Mouse (Mus musculus) spleen, embryonic (tissue): ENCODE results near the gene Mrgprb1.
"Not testable (repeated sequence)": the region's sequence is repeated elsewhere in the genome, so short reads cannot be mapped to it uniquely, and the experiment has no call there.

Experiments
- CTCF ChIA-PET: fragments of 350-600 bp; sonication (Branson Sonifier 250); formaldehyde crosslinking; loops from one replicate; lab custom pipeline; 2022; lab: Charles Lee

Mrgprb1 gene

DNA sequence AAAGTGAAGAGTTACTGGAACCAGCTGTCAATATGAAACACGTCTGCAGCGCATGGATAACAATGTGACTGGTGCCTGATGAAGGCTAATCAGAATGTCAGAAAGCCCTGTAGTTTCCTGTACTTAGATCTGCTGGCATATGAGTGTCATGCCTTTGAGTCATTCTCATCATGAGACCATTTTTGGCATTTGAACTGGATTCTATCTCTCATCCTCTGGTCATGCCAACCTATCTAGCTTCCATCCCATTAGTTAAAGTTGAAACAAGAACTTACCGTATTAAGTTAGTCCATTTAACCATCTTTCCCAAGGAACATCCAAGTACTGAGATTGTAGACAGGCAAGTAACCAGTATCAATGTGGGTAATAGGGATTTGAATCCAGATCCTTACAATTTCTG is at the start of gene Mrgprb1:
Gene Mrgprb1, minus strand, starts transcription at position 101 of the 400 bp plus-strand sequence.
- CTCF ChIA-PET: no interaction called here

DNA sequence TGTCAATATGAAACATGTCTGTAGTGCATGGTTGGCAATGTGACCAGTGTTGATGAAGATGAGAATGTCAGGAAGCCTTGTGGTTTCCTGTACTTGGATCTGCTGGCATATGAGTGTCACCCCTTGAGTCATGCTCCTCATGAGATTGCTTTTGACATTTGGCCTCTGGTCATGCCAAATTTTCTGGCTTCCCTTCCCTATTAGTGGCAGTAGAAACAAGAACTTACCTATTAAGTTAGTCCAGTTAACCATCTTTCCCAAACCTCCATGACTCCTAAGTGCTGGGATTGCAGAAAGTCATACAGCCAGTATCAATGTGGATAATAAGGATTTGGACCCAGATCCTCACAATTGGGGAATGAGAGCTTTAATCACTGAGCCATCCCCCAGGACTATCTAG is 43.1 kb upstream of the Mrgprb1 start, which contains the start of gene Mrgprx2:
Gene Mrgprx2, minus strand, starts transcription at position 101 of the 400 bp plus-strand sequence.
- CTCF ChIA-PET: no interaction called here

GRCm38 (mm10) chr7:48436581-48436980 is 19.6 kb downstream of the Mrgprb1 start:
- CTCF ChIA-PET: no interaction called here

GRCm38 (mm10) chr7:48435936-48436335 is 20.2 kb downstream of the Mrgprb1 start:
- CTCF ChIA-PET: not testable (repeated sequence)
